Mouse (Mus musculus) cerebellum, adult 8-10 months (tissue): ENCODE results near the gene Plcb4.
"Not testable (repeated sequence)": the region's sequence is repeated elsewhere in the genome, so short reads cannot be mapped to it uniquely, and the experiment has no call there.

ENCODE experiments used
- DNase-seq: peaks from one replicate; pipeline ENCODE4 v3.0.0; 2022

Plcb4 gene

DNA sequence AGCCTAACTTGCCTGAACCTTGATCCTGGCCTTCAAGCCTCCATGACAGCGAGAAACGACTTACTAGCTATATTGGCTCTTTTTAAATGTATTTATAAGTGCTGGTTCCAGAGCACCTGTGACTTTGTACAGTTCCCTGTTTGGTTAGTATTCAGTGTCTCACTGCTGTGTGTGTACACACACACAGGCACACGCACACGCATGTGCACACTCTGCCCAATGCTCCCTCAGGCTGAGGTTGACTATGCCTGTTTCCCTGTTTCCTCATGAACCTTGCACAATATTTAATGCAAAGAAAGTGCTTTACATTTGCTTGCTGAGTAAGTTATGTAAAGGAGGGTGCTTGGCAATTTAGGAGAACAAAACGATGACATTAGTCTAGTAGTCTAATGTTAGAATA lies 16.5 kb downstream of the Plcb4 start:
- DNase-seq = no peak

DNA sequence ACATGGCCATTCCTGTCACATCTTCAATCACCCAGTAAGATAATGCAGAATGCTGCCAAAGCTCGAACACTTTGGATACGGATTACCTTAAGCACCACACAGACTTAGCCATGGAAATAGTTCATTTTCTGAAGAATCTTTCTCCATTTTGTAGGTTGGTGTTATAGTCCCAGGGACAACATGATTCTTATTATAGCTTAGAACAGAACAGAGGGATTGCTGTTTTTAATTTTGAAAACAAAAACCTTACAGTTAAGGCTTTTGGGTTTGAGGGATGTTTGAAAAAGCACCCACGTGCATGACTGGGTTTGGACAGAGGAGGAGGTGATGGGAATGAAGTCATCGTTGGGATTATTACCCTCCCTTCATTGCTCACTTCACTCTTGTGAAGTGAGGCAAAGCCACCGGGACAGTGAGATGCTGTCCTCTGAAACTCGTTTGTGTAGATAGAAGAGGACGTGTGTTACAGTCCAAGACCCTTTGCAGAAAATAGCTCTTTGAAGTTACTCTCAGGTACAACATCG lies 18.2 kb downstream of the Plcb4 start:
- DNase-seq = no peak

DNA sequence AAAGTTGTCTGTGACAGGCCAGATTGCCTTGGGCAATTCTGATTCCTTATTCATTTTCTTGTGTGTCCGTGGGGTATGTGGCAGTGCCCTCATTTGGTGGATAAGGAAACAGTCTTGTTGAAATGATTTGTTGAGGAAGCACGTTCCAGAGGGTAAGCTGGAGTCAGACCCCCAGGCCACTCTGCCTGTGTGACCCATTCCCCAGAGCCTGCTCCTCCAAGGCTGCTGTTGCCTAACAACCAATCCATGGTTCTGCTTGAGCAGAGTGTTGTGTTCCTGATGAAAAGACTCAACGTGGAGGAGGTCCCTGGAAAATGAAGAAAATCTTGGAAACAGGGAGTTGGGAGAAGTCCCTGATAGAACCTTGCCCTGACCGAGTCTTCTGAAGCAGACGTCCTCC lies 18.8 kb downstream of the Plcb4 start:
- no peak for DNase-seq

DNA sequence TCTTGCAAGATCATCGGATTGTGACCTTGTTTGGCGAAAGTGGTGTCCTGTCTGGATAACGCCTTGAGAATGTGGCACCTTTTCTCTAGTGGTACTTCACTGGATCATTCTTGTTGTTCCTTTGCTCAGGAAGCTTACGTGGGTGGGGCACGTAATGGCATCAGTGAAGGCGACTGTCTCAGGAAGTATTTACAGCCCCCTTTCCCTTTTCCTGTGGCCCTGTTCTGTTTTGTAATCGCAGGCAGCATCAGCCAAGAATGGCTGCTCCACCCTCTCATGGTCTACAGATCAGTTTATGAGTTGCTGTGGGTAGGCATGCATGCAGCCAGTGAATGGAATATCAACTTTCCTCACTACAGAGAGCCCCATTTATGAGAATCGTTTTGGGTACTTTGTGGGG lies 21.2 kb downstream of the Plcb4 start:
- DNase-seq = no peak

DNA sequence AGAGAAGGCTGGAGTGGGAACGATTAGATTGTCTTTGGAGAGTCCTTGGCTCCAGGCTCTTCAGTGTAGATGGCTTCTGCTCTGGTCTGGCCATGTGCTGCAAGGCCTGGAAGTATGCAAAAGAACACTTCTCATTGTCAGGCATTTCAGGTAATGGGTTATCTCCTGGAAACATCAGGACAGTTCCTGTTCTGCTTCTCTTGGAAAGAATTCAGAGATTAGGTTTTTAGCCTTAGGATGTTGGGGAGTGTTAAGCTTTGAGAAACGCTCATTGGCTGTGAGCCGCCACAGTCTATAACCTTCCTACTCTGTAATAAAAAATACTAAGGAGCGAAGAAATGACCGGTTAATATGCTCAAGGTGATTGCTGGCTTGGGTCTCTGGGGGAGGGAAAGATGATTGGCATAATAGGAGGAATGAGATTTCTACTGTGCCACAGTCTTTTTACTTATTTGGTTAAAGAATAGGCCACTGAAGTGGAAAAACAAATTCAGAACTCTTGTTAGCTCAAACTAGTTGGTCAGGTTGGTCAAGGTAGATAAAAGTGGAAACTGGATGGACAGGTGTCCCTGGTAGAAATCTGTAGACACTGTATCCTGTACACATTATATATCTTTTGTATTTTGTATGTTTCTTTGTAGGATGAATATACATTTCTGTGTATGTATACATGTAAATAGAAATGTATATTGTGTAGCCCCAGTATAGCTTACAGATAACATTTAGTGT lies 21.8 kb downstream of the Plcb4 start:
- DNase-seq = no peak

DNA sequence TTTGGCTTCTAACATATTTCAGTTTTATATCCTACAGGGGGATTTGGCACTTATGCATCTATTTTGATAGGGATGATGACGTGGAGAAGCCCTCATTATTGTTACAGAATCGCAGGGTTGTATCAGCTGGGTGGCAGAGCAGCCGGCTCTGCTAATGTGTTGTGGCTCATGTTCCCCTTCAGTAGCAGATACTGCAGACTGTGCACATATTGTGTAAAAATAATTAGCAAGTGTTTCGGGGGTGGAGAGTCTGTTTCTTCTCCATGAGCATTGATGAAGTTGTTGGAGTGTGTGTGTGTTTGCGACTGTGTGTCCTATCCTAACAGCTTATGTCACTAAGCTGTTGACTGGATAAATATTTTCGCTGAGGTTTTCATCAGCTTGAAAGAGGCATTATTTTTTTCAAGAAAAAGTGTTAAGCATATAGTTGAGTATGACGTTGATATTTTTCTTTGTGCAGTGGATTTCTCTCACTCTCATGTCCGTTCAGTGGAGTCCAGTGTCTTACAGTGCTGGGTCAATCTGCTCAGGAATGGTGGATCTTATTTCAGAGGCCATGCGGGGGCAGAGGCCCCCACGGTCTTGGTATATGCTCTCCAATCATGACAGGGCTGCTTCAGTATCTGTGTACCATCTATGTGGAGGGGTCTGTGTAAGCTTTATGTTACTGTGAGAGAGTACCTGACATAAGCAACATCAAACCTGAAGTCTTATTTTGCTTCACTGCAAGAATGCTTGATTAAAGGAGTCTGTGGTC lies 25.1 kb downstream of the Plcb4 start:
- DNase-seq = no peak

DNA sequence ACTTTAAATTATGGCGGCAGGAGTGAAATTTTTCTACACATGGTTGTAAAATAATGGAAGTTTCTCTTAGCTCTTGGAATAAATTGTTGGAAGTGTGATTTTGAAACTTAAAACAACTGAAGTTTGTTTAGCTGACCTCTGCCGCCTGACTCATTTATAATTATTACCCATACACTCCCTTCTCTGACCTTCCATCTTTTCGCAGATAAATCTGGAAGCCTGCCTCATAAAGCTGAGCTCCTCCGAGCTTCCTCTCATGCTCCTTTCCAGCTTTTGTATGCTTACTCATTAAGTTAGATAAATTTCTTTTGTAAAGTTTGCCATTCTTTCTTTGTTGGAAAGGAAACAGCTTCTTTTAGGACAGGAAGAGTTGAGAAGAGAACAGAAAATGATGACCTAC lies 27.9 kb downstream of the Plcb4 start:
- no peak for DNase-seq

DNA sequence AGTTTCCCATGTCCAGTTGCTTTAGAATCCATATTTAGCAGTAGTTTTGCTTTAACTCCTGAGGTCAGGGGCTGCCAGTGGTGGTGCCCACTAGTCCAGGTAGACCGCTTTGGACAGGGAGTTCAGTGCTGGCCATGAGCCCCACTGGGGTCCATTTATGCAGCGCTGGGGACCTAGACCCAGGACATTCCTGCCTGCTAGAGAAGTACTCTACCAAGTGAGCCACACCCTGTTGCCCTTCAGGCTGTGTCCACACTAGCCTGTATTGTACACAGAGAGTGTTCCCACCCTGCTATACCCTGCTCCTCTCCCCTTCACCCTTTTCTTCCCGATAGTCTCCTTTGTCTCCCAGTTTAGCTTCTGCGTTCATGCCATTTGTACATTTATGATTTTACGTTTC lies 28.8 kb downstream of the Plcb4 start:
- no peak for DNase-seq

DNA sequence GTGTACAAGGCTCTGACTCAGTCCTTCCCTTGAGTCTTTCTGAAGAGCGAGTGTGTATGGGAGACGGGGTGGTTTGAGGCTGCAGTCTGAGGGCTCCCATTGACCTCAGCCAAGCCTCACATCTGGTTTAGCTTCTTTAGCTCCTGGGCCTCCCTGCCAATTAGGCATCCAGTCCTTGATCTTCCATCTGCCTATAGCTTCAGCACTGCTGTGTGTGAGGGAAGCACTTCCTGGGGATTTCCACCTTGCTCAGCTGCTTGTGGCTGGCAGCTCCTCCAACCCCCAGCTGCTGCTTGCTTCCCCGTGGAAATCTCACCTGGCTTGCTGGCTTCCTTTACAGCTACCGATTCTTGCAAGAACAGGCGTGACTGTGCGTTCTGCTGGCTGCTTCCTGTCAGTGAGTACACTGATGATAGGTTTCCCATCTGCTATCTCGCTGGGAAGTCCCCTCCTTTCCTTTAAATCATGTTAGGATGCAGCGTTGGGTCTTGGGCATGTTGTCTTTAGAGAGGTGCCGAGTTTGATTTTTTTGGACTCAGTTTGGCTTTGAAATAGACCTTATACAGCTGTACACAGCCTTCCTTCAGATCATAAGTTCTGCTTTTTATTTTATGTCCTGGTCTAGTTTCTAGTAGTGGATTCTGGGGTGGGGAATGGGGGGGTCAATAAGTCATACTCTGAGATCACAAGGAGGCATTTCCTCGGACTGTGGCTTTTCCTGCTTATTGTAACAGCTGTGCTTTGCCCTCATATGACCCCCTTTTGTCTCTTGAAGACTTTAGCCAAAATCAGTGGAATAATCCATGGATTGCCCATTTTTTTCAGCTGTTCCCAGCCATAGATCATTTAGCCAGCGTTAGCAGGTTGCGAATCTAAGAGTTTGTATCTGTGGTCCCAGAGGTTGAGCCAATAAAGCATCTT lies 34.0 kb downstream of the Plcb4 start:
- DNase-seq = no peak

DNA sequence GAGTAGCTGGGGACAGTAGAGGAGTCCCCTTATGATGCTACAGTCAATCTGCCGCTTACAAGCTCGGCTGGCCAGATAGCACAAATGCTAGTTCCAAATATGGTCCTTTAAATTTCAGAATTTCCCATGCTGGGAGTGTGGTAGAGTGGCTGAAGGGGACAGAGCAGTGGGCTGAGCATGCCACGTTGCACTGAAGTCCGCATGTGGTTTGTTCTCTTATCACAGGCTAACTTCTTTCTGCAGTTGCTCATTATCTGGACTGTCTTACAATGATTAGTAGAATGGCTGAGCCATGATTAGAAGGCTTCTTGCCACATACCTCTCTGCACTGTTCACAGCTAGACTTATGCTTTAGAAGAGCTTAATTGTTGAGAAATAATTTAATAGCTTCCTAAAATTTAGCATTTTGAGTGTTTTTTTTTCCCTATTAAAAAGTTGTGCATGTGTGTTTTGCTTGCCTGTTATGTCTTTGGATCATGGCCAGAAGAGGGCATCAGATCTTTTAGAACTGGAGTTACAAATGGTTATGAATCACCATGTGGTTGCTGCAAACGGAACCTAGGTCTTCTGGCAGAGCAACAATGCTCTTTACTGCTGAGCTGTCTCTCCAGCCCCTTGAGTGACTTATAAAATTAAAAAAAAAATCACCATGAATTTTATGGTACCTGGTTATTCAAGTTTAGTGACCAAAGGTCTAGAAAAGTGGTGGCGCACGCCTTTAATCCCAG lies 42.0 kb downstream of the Plcb4 start:
- no peak for DNase-seq

DNA sequence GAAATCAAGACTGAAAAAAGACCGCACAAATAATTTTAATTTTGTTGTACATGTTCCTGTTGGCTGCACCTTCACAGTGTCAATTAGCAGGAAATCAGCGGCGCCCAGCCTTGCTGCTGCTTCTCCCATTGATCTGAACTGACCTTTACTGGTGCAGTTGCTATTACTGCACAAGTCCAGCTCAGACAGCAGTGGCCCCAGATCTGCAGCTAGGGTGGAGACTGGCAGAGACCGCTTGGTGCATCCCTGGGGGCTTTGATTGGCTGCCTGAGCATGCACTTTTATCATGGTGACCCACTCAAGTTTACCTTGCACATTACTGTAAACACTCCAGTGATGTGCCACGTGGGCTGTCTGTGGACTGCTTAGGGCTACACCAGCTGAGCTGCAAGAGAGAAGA lies 45.9 kb downstream of the Plcb4 start:
- DNase-seq = no peak

DNA sequence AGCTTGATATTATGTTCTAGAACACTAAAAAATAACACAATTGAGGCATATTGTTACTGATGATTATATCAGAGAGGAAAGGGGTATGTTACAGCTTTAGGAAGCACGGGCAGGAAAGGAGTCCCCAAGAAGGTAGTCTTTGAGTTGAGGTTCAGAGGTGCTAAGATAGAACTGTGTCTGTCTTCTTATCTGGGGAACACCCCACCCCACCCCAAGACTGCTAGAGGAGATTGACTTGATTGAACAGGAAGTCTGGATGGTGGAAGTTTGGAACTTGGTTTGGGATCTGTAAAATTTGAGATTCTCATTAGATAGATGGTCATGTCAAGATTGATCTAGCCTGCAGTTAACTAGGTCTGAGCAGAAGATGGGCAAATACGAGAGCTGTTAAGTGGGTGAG lies 48.5 kb downstream of the Plcb4 start:
- no peak for DNase-seq

DNA sequence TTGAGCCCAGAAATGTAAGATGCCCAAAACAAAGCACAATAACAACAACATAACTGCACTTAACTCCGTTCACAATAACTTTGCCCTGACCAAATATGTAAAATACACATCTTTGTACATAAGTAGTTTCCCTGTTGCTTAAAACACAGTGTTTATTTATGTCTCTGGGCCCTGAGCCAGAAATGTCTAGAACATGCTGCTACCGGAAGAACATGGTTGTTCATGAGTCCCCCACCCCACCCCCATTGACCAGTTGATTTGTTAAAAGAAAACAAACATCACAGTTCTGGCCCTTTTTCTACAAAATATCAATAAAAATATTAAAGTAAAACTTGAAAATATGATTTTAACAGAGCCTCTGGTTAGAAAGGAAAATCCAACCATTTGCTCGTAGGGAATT lies 49.6 kb downstream of the Plcb4 start:
- DNase-seq = no peak

DNA sequence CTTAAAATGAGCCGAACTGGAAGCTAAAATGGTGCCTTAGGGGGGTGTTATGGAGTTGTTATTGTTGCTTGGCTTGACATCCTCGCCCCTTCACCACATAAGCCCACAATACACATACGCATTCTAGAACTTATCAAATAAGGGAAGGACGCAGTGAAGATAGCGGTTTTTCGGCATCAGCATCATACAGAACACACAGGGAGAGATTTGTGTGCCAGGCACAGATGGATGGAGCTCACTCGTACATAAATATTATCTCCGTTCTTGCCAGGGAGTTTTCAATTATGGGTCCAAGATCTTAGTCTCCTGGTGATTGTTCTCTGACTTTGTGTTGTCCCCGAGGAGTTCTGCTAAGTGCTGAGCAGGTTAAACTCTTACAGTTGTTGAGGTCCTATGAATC lies 50.0 kb downstream of the Plcb4 start:
- no peak for DNase-seq

DNA sequence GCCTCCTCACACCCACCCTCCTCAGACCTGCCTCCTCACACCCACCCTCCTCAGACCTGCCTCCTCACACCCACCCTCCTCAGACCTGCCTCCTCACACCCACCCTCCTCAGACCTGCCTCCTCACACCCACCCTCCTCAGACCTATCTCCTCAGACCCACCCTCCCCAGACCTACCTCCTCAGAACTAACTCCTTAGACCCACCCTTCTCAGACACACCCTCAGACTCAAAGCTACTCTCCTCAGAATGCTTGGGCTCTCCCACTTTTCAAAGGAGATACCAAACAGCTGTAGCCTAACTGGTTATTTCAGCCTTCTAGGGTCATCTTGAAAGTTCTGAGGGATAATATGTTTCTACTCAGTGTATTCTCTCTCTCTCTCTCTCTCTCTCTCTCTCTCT lies 50.9 kb downstream of the Plcb4 start:
- DNase-seq = not testable (repeated sequence)

DNA sequence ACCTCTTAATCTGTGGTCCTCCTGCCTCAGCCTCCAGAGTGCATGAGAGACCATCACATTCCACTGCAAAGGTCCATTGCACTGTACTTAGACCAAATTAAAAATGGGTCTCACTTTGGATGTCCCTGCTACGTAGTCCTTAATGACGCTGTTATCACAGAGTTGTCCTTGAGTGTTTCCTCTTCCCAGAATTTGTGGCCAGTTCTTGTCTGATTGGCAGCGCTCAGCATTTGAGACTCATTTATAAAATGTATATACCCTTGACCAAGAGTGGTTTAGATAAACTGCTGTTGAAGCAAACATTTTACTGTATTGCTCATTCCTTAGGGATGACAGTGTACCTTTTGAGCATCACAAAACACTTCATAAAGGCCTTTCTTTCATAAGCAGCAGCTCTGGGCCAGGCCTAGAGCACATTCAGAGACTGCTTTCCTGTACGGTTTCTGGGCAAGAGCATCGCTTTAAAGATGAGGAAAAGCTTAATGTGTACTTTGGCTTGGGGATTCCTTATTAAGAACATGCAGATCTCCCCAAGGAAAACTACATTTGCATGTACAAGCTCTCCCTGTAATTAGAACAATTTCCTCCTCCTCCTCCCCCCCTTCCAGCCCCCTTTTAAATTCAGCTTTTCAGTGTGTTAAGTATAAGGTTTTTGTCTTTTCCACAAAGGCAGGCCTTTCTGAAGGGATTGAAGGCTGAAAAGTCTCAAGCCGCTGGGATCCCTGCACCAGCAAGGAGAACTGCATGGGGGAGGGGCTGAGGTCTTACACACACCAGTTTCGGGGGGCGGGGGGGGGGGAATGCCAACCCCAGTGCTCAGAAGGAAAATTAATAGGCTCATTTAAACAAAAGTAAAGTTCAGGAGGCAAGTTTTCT lies 52.5 kb downstream of the Plcb4 start:
- no peak for DNase-seq

DNA sequence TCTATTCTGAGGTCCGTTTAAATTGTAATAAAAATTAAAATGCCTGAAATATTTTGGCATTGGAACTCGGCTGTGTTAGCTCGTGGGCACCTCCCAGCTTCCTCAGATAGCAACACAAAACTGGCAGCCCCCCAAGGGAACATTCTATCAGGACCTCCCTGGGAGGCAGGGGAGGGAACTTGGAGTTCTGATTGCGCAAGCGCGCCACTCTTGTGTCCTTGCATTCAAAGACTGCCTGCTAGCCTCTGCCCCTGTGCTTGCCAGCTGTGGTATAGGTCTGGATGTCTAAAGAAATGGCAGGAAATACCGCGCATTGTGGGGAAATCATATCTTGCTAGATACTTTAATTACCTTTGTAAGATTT lies 53.1 kb downstream of the Plcb4 start:
- DNase-seq = no peak

DNA sequence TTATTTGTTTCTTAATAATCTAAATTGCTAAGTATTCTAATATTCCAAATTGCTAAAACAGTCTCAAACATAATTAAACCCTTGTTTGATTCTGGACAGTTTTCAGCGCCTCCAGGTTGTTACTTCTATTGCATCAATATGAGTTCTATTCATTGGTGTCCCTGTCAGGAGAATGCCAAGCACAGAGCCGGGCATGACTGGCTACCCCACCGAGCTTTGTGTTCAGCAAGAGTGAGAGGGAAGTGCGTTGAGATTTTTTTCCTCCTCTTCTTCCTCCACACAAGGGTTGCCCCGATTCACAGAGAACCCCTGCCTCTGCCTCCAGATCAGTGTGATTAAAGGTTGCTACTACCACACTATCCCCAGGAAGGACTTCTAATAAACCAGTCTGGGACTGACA lies 53.5 kb downstream of the Plcb4 start:
- DNase-seq = no peak

DNA sequence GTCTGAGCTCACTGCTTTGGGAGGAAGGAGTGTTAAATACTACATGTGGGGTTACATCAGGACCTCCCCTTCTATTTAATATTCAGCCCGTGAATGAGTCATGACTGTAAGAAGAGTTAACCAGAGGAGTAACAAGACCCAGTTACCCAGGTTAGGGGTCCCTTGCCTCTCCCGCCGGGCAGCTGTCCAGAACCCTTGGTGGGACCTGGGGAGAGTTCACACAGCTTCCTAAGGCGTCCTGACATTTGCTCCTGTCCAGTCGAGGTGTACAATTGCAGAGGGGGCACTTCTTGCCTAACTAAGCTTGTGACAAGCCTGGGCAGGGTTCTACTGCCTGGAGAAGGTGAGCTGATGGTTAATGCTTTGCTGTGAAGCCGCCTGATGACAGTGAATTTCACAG lies 54.1 kb downstream of the Plcb4 start:
- DNase-seq = no peak

DNA sequence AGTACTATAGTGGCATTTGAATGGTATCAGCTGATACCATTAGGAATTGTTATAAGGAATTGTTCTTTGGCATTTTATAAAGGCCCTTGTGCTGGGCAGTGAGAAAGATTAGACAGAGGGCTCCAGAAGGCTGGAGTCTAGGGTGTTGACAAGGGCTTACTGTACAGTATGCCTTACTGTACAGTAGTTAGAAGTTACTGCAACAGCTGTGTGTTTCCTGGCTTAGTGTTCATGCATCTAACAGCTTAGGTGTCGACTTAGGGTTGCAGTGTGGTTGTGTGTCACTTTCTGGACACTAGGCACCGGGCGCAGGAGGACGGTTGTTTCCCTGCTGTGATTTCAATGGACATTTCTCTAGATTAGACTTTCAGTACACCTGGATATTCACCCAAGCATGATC lies 57.4 kb downstream of the Plcb4 start:
- no peak for DNase-seq

DNA sequence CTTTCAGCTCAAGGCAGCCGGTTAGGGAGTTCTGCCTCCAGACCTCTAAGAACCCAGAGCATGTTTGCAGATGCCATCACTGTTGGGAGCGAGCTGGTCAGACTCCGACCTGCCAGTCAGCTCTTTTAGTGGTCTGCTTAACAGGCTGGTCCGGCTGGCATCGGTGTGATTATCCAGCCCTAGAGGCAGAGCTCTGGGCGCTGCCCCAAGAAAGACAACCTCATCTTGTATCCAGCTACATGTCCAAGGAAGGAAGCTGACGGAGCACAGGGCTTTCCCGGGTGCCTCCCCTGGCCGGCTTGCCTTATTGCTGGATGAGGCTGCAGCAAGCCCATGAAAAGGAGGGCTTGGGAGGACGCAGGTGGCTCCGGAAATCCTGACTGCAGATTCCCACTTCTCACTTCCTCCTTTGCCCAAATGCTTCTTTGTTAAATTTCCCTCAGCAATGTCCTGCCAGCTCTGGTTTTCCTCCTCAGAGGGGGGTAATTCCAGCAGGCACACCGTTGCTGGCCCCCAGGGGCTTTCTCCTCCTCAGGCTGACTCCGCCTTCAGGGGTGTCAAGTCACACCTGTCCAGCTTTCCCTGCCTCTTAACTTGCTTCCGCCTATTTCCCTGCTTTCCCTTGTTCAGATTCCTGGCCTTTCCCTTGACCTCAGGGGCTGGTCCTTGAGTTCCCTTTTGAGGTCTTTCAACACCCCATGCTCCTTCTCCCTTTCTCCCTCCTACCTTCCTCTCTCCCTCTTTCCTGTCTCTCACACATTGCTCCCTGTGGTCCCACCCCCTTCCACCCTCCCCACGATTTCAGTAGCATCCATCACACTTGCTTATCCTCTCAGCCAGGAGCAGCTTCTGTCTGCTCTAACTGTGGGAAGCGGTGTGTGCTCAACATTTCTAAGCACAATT lies 58.7 kb downstream of the Plcb4 start:
- DNase-seq = peak; percentile 71
